ENCODE assay signal across 8 mouse cellular contexts in the genomic region with DNA sequence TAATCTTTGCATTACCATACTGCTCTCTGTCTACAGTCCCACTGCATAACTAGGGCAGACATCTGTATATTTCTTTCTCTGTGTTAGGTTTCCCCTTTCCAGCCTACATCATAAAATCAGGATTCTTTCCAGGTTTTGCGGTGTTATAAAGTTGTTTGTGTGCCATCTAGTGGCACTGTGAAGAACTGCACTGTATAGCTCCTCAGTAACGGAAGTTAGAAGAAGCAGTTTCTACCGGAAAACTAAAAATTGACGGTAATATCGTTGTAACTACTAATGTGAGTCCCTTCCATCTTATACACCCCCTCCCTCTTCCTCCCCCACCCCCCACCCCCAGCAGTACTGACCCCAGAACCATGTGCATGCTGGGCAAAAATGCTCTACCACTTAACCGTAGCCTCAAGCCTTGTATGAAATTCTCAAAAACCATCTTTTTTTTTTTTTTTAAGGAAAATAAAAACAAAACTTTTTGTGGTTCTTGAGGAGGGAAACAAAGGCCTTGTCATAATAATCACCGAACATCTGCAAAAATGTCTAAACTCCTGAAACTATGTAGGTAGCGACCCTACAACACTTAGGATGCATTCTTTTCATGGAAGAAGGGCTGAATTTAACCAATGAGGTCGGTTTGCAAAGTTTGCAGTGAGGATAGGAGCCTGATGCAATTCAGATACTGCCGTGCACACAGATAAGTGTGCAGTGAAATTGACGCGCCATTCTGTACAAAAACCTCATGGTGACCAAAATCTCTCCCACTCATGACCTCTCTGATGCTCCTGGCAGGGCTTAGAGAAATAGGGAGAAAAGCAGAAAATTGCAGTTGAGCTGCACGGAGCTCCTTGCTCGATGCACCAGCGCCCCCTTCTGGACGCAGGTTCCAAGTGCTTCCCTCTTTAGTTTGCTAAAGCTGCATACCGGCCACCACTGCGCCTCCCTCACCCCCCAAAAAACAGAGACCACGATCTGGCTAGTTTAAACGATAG. TPM values are rescaled to one million over a fixed set of nuclear protein-coding genes. Genes with fewer than 3 reads are reported as not detected.
DNase-seq lines count a peak whose midpoint lies in the region; ATAC-seq lines count a peak whose summit lies in the region.

No protein-coding gene starts in this region.

- H3K36me3 ChIP-seq in hindbrain, embryonic 16.5 days (ENCODE audit: control insufficient read depth, insufficient read depth, low read length), result no peaks in the 10 kb centered on the region

- peak overlapping the region; percentile 26; the same call in 1 of the 2 replicates for H3K27ac ChIP-seq in hindbrain, embryonic 16.5 days (ENCODE audit: low read depth, low read length)

- H3K4me2 ChIP-seq in hindbrain, embryonic 16.5 days (ENCODE audit: low read length), result peak overlapping the region; percentile 55

- ATAC-seq in hindbrain, embryonic 16.5 days, result peak; percentile 71
- peak; percentile 98 for ATAC-seq in megakaryocyte progenitor cell, adult 5-6 weeks (replicated peaks; ENCODE audit: poor library complexity)

- H3K4me1 ChIP-seq in hindbrain, embryonic 16.5 days (ENCODE audit: control insufficient read depth, insufficient read depth, low read depth, low read length), result peaks cover 3% of the 10 kb centered on the region

- H3K9me3 ChIP-seq in hindbrain, embryonic 16.5 days (ENCODE audit: control insufficient read depth, low read length), result no peaks in the 10 kb centered on the region

- 4% methylated on average over 20 of the region's 20 CpGs for WGBS in hindbrain, embryonic 16.5 days

- intact Hi-C loops in left cerebral cortex, postnatal 10 days (cut with DNase I), result loop anchor here (5.0 to 10.0 kb wide), 5 partner anchors 43 to 578 kb away; a partner anchor contains a TSS

- H3K27me3 ChIP-seq in hindbrain, embryonic 16.5 days (replicated peaks; ENCODE audit: control insufficient read depth, insufficient read depth, low read length), result no peaks in the 10 kb centered on the region

- H3K9ac ChIP-seq in hindbrain, embryonic 16.5 days (ENCODE audit: low read depth, low read length), result no peak overlapping the region

- peak overlapping the region; percentile 27 for H3K4me3 ChIP-seq in hindbrain, embryonic 16.5 days (ENCODE audit: low read length)

- peak; percentile 89 for DNase-seq in ZHBTc4 (ENCODE audit: low read depth, low spot score)
- DNase-seq in cerebellum, postnatal 36 days, result peak; percentile 88 to 89
- DNase-seq in gastrocnemius, adult 18-20 months (ENCODE audit: low spot score), result peak; percentile 84
- peak; percentile 80 to 91 for DNase-seq in left cerebral cortex, postnatal 10 days (ENCODE audit: extremely low spot score in 1 of 2, low spot score in 2 of 2)
- DNase-seq in right cerebral cortex, postnatal 10 days (ENCODE audit: low spot score in 2 of 2), result peak; percentile 86 to 92
- peak; percentile 91 for DNase-seq in urinary bladder, postnatal 14 days (ENCODE audit: low spot score)

RNA-seq across cellular contexts. Expression of a gene that starts 12.0 kb away (rescaled TPM):
- total RNA-seq in gastrocnemius, adult 18-20 months (2021), result 10 to 100 TPM; 18.8 to 20.4 TPM
- 66.4 and 71.9 TPM in 2 replicates for polyA plus RNA-seq in hindbrain, embryonic 16.5 days (2015; fragmentation: Nextera tagmentation; extraction: Ambion mirVana)
- 10 to 100 TPM; 28.5 to 29.1 TPM for total RNA-seq in left cerebral cortex, postnatal 10 days (2021)
- 76.3 and 104 TPM in 2 replicates for total RNA-seq in megakaryocyte progenitor cell, adult 5-6 weeks (2015)
- total RNA-seq in megakaryocyte progenitor cell, adult 5-6 weeks (2017), result 69.7 and 79.1 TPM in 2 replicates

RNA-seq across cellular contexts. Expression of a gene that starts 12.1 kb away (rescaled TPM):
- 1 to 10 TPM in 1 of 2 experiments, under 1 TPM in 1; 0.43 to 2.5 TPM for total RNA-seq in gastrocnemius, adult 18-20 months (2021)
- 0.56 and 0.76 TPM in 2 replicates for polyA plus RNA-seq in hindbrain, embryonic 16.5 days (2015; fragmentation: Nextera tagmentation; extraction: Ambion mirVana)
- total RNA-seq in left cerebral cortex, postnatal 10 days (2021), result under 1 TPM; 0.51 to 0.99 TPM
- total RNA-seq in megakaryocyte progenitor cell, adult 5-6 weeks (2015), result 7.7 and 12.5 TPM in 2 replicates
- total RNA-seq in megakaryocyte progenitor cell, adult 5-6 weeks (2017), result 4.3 and 5.8 TPM in 2 replicates

RNA-seq across cellular contexts. Expression of a gene that starts 20.7 kb away (rescaled TPM):
- total RNA-seq in gastrocnemius, adult 18-20 months (2021), result not detected
- 3.5 and 4.6 TPM in 2 replicates for polyA plus RNA-seq in hindbrain, embryonic 16.5 days (2015; fragmentation: Nextera tagmentation; extraction: Ambion mirVana)
- total RNA-seq in left cerebral cortex, postnatal 10 days (2021), result 1 to 10 TPM; 2.0 to 2.6 TPM
- total RNA-seq in megakaryocyte progenitor cell, adult 5-6 weeks (2015), result not detected in 2 replicates
- total RNA-seq in megakaryocyte progenitor cell, adult 5-6 weeks (2017), result not detected in 2 replicates

RNA-seq across cellular contexts. Expression of a gene that starts 30.0 kb away (rescaled TPM):
- total RNA-seq in gastrocnemius, adult 18-20 months (2021), result not detected
- 1.4 and 2.3 TPM in 2 replicates for polyA plus RNA-seq in hindbrain, embryonic 16.5 days (2015; fragmentation: Nextera tagmentation; extraction: Ambion mirVana)
- under 1 TPM in 1 of 2 experiments, not detected in 1; 0.53 TPM for total RNA-seq in left cerebral cortex, postnatal 10 days (2021)
- 2.3 and 3.7 TPM in 2 replicates for total RNA-seq in megakaryocyte progenitor cell, adult 5-6 weeks (2015)
- total RNA-seq in megakaryocyte progenitor cell, adult 5-6 weeks (2017), result 1.1 and 1.7 TPM in 2 replicates

RNA-seq across cellular contexts. Expression of a gene that starts 55.5 kb away (rescaled TPM):
- not detected for total RNA-seq in gastrocnemius, adult 18-20 months (2021)
- polyA plus RNA-seq in hindbrain, embryonic 16.5 days (2015; fragmentation: Nextera tagmentation; extraction: Ambion mirVana), result 0.09 and 0.12 TPM in 2 replicates
- total RNA-seq in left cerebral cortex, postnatal 10 days (2021), result not detected
- not detected in 2 replicates for total RNA-seq in megakaryocyte progenitor cell, adult 5-6 weeks (2015)
- total RNA-seq in megakaryocyte progenitor cell, adult 5-6 weeks (2017), result not detected in 2 replicates

Comparison
In these comparisons a context has a peak if more than half of its experiments do, and no peak if none do; other contexts are left out.
1. Peak in every context shown above with its lines: DNase-seq, ATAC-seq, H3K4me3 ChIP-seq and H3K27ac ChIP-seq.